Mouse (Mus musculus) hindbrain, embryonic 16.5 days (tissue): ENCODE measurements around the gene Ldlrap1. TPM values are rescaled to one million over a fixed set of nuclear protein-coding genes. Genes with fewer than 3 reads are reported as not detected.

ENCODE experiments used
- ATAC-seq: fragments of 200-750 bp; cut with Nextera tagmentation; 2 replicates; pipeline ENCODE4 v1.8.0; 2017; ENCODE audit warnings: moderate TSS enrichment, moderate library complexity
- H3K27ac ChIP-seq: fragments of 300-500 bp; sonication (generic); 2 replicates; pipeline ENCODE4 v1.5.1; 2014; ENCODE audit warnings: low read depth, mild to moderate bottlenecking, control low read depth, low read length, moderate library complexity
- H3K27me3 ChIP-seq: fragments of 300-500 bp; sonication (generic); replicated peaks from 2 replicates; pipeline ENCODE4 v1.6.1; 2014; ENCODE audit warnings: low read length; ENCODE audit not compliant: control insufficient read depth, insufficient read depth
- H3K36me3 ChIP-seq: fragments of 300-500 bp; sonication (generic); 2 replicates; pipeline ENCODE4 v1.6.1; 2014; ENCODE audit warnings: mild to moderate bottlenecking, low read length, moderate library complexity, mixed read lengths; ENCODE audit not compliant: control insufficient read depth, insufficient read depth
- H3K4me1 ChIP-seq: fragments of 300-500 bp; sonication (generic); 2 replicates; pipeline ENCODE4 v1.6.1; 2014; ENCODE audit warnings: low read depth, low read length; ENCODE audit not compliant: control insufficient read depth, insufficient read depth
- H3K4me2 ChIP-seq: fragments of 300-500 bp; sonication (generic); 2 replicates; pipeline ENCODE4 v1.6.1; 2014; ENCODE audit warnings: mild to moderate bottlenecking, low read length, control low read depth, moderate library complexity
- H3K4me3 ChIP-seq: fragments of 300-500 bp; sonication (generic); 2 replicates; pipeline ENCODE4 v1.5.1; 2014; ENCODE audit warnings: mild to moderate bottlenecking, low read length, control low read depth, moderate library complexity
- H3K9ac ChIP-seq: fragments of 300-500 bp; sonication (generic); 2 replicates; pipeline ENCODE4 v1.6.1; 2014; ENCODE audit warnings: low read depth, mild to moderate bottlenecking, control low read depth, low read length, moderate library complexity
- H3K9me3 ChIP-seq: fragments of 300-500 bp; sonication (generic); 2 replicates; pipeline ENCODE4 v1.6.1; 2014; ENCODE audit warnings: mild to moderate bottlenecking, low read length, moderate library complexity; ENCODE audit not compliant: control insufficient read depth
- WGBS: fragments of 180-500 bp; shearing (Covaris S2); extraction: QIAGEN DNeasy Blood & Tissue Kit; methylation state at CpG from one replicate; pipeline ENCODE4 v1.1.7; 2014; 5-methylcytosine and 5-hydroxymethylcytosine counted together
- polyA plus RNA-seq: library from polyadenylated mRNA; unstranded; fragments of >200 nt; fragmentation: Nextera tagmentation; extraction: Ambion mirVana; gene quantifications from 2 replicates; pipeline ENCODE4 v1.2.1, GENCODE M21; 2015

The Ldlrap1 gene
- polyA plus RNA-seq, 1 experiment from 2014 or later: 3.0 TPM

DNA sequence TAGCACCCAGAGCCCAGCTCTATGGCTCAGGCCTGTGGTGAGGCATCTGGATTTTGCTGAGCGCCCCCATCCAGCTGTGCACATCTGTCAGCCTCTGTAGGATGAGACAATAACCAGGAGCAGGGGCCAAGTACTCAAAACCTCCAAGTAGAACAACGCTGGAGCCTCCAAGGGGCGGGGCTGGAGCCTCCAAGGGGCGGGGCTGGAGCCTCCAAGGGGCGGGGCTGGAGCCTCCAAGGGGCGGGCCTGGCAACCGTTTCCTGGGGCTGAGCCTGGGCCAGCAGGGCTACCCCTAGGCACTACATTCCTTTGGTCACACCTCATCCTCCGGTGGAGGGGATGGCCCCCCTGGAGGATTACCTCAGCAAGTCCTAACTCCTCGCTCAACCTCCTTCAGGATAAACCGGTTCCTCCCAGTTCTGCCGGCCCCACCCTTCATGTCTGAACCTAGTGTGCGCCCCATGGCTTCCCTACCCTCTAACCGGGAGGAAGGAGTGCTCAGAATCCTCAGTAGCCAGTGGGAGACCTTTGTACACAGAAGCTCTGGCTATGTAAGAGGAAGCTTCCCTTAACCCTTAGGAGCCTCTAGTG is 33.7 kb downstream of the Ldlrap1 start:
- 12% methylated on average over 12 of the region's 13 CpGs for WGBS
- Histone ChIP-seq H3K27me3 (no peaks in the 10 kb centered on the region), H3K27ac (no peak overlapping the region), H3K4me1 (peaks cover 10% of the 10 kb centered on the region), H3K4me3 (no peak overlapping the region), H3K9me3 (no peaks in the 10 kb centered on the region), H3K4me2 (no peak overlapping the region), H3K36me3 (no peaks in the 10 kb centered on the region), H3K9ac (no peak overlapping the region)
- ATAC-seq: peak; percentile 31; the same call in 1 of the 2 replicates

- no peak for ATAC-seq
- H3K4me2 ChIP-seq: no peak overlapping the region
- no peak overlapping the region for H3K27ac ChIP-seq
- WGBS: 62% methylated on average over 9 of the region's 9 CpGs
- H3K4me1 ChIP-seq: peaks cover 10% of the 10 kb centered on the region
- H3K27me3 ChIP-seq: no peaks in the 10 kb centered on the region
- H3K9ac ChIP-seq: no peak overlapping the region
- no peaks in the 10 kb centered on the region for H3K9me3 ChIP-seq
- no peaks in the 10 kb centered on the region for H3K36me3 ChIP-seq
- H3K4me3 ChIP-seq: no peak overlapping the region
These were observed 34.5 kb downstream of the Ldlrap1 start for GRCm38 (mm10) chr4:134733371-134733770.

DNA sequence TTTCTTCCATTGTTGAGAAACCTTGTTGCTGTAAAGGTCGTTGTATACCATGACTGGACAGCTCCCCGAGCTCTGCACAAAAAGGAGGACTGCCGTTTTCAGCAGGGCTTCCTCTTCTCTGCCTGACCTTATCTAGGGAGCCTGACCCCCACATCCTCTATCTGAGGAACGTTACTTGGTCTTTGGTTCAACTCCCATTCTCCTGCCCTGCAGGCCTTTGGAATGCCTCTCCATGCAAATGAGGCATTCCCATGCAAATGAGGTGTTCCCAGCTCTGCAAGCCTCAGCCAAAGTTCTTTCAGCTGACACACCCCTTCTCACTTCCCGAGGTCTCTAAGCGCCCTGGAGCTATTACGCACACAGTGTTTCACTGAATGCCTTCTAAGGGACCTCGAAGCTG is 37.7 kb downstream of the Ldlrap1 start:
- WGBS: 3% methylated on average over 8 of the region's 8 CpGs
- H3K9ac ChIP-seq: no peak overlapping the region
- H3K4me1 ChIP-seq: peaks cover 6% of the 10 kb centered on the region
- no peak overlapping the region for H3K27ac ChIP-seq
- no peak overlapping the region for H3K4me3 ChIP-seq
- H3K4me2 ChIP-seq: no peak overlapping the region
- H3K36me3 ChIP-seq: no peaks in the 10 kb centered on the region
- no peaks in the 10 kb centered on the region for H3K27me3 ChIP-seq
- no peaks in the 10 kb centered on the region for H3K9me3 ChIP-seq
- no peak for ATAC-seq

DNA sequence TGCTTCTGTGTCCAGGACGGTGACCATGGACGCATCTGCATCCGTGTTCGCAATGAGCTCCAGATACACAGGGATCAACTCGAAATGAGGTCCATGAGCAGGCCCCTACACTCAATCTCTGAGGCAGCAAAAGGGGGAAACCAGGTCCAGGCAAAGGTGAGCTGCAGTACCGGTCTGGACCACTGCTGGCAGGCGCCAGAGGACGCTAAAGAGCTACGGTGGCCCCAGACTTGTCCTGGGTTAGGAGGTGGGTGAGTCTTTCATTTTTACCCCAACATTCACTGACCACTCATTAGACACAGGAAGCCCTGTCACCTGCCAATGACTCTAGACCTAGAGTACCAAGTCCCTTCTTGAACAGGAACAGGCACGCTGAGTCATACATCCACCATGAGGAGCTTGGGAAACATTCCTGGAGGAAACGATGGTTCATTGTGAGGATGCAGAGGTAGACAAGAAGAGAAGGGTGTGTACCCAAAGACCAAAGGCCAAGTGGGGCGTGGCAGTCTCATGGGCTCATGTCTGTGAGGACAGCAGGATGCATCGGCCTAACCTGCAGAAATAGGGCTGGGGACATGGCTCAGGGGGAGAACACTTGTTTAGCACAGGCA is 42.0 kb downstream of the Ldlrap1 start:
- ATAC-seq: no peak
- no peaks in the 10 kb centered on the region for H3K9me3 ChIP-seq
- H3K4me3 ChIP-seq: no peak overlapping the region
- WGBS: 71% methylated on average over 13 of the region's 13 CpGs
- H3K9ac ChIP-seq: no peak overlapping the region
- H3K27me3 ChIP-seq: no peaks in the 10 kb centered on the region
- H3K36me3 ChIP-seq: no peaks in the 10 kb centered on the region
- peaks cover 6% of the 10 kb centered on the region for H3K4me1 ChIP-seq
- H3K4me2 ChIP-seq: no peak overlapping the region
- no peak overlapping the region for H3K27ac ChIP-seq

- H3K27me3 ChIP-seq: no peaks in the 10 kb centered on the region
- 64% methylated on average over 4 of the region's 4 CpGs for WGBS
- no peak overlapping the region for H3K4me2 ChIP-seq
- H3K4me3 ChIP-seq: no peak overlapping the region
- H3K36me3 ChIP-seq: no peaks in the 10 kb centered on the region
- H3K9me3 ChIP-seq: no peaks in the 10 kb centered on the region
- no peak overlapping the region for H3K27ac ChIP-seq
- no peak for ATAC-seq
- H3K4me1 ChIP-seq: peaks cover 1% of the 10 kb centered on the region
- no peak overlapping the region for H3K9ac ChIP-seq
These were observed 42.9 kb downstream of the Ldlrap1 start for GRCm38 (mm10) chr4:134724974-134725373.

DNA sequence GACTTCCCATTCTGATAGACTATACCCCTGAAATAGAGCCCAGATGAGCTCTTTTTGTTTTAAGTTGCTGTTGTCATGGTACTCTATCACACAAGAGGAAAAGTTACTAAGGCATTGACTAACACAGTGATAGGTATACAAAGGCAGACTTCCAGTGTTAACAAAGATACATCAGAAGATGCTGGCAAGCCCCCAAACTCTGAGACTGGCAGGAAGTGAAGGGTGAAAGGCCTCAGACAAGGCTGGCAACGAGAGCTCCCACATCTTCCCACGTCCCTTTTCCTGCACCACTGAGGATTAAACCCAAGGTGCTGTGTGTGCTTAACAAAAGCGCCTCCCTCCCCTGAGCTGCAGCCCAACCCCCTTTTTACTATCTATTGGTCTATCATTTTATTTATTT is 44.6 kb downstream of the Ldlrap1 start:
- no peak overlapping the region for H3K4me3 ChIP-seq
- no peaks in the 10 kb centered on the region for H3K9me3 ChIP-seq
- H3K27ac ChIP-seq: no peak overlapping the region
- no peak overlapping the region for H3K4me2 ChIP-seq
- no peak overlapping the region for H3K9ac ChIP-seq
- 59% methylated on average over 3 of the region's 3 CpGs for WGBS
- no peaks in the 10 kb centered on the region for H3K4me1 ChIP-seq
- no peaks in the 10 kb centered on the region for H3K36me3 ChIP-seq
- ATAC-seq: no peak
- H3K27me3 ChIP-seq: no peaks in the 10 kb centered on the region

DNA sequence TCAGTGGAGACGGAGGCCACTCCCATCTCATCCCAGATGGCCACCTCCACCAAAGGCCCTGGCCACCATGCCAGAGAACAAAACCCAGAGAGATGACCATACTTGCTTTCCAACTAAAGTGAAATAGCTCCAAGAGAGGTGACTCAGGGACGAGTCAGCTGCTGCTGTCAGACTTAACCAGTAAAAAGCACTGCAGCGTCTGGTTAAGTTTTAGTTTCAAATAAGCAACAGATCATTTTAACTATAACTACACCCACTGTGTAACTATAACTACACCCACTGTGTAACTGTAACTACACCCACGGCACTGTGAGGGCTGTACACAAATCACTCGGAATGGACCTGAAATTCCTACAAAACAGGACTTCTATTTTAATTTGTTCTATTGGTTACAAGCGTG is 46.7 kb downstream of the Ldlrap1 start:
- no peak overlapping the region for H3K4me3 ChIP-seq

GRCm38 (mm10) chr4:134720371-134720770 is 47.5 kb downstream of the Ldlrap1 start:
- Histone ChIP-seq H3K4me1 (no peaks in the 10 kb centered on the region), H3K4me2 (no peak overlapping the region), H3K27me3 (no peaks in the 10 kb centered on the region), H3K4me3 (no peak overlapping the region), H3K9ac (no peak overlapping the region), H3K27ac (no peak overlapping the region), H3K36me3 (no peaks in the 10 kb centered on the region), H3K9me3 (no peaks in the 10 kb centered on the region)
- 54% methylated on average over 3 of the region's 3 CpGs for WGBS
- ATAC-seq: no peak

More for the DNA sequence above, 46.7 kb downstream of the Ldlrap1 start:
- H3K9ac ChIP-seq: no peak overlapping the region
- no peak overlapping the region for H3K4me2 ChIP-seq
- H3K27me3 ChIP-seq: no peaks in the 10 kb centered on the region
- no peaks in the 10 kb centered on the region for H3K9me3 ChIP-seq
- no peaks in the 10 kb centered on the region for H3K36me3 ChIP-seq
- 85% methylated on average over 6 of the region's 6 CpGs for WGBS
- ATAC-seq: no peak
- H3K4me1 ChIP-seq: no peaks in the 10 kb centered on the region
- H3K27ac ChIP-seq: no peak overlapping the region

DNA sequence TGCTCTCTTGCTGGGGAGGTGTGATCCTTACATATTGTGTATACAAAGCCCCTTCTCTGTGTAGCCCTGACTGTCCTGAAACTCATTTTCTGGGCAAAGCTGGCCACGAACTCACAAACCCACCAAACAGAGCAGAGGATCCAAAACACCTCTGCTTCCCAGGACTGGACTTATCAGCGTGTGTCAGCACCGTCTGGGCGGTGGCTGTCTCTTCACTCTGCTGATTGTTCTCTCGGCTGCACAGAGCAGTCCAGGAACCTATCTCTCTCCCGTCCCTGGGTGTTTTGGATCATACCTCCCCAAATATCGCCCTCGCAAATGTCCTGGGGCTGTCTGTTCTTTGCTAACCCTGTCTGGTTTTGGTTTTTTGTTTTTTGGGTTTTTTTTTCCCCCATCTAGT is 48.3 kb downstream of the Ldlrap1 start:
- no peak overlapping the region for H3K27ac ChIP-seq
- H3K9ac ChIP-seq: no peak overlapping the region
- no peaks in the 10 kb centered on the region for H3K27me3 ChIP-seq
- H3K4me3 ChIP-seq: no peak overlapping the region
- 80% methylated on average over 8 of the region's 8 CpGs for WGBS
- ATAC-seq: no peak
- no peak overlapping the region for H3K4me2 ChIP-seq
- no peaks in the 10 kb centered on the region for H3K36me3 ChIP-seq
- H3K4me1 ChIP-seq: no peaks in the 10 kb centered on the region
- no peaks in the 10 kb centered on the region for H3K9me3 ChIP-seq
